Mouse (Mus musculus) hindbrain, embryonic 11.5 days (tissue): ENCODE data around the gene Myo1b. TPM values are rescaled to one million over a fixed set of nuclear protein-coding genes. Genes with fewer than 3 reads are reported as not detected.

Experiments
- ATAC-seq: fragments of 200-750 bp; cut with Nextera tagmentation; 2 replicates; pipeline ENCODE4 v1.8.0; 2017; ENCODE audit warnings: mild to moderate bottlenecking, moderate TSS enrichment, moderate library complexity; ENCODE audit not compliant: low FRiP score
- DNase-seq: peaks from one replicate; pipeline ENCODE4 v3.0.0-alpha.2; 2015; ENCODE audit warnings: low spot score
- H3K27ac ChIP-seq: fragments of 300-500 bp; sonication (generic); 2 replicates; pipeline ENCODE4 v1.5.1; 2014; ENCODE audit warnings: mild to moderate bottlenecking, low read depth, low read length
- H3K27me3 ChIP-seq: fragments of 300-500 bp; sonication (generic); 2 replicates; pipeline ENCODE4 v1.6.1; 2014; ENCODE audit warnings: mild to moderate bottlenecking, low read length, moderate library complexity, mixed read lengths; ENCODE audit not compliant: control insufficient read depth, insufficient read depth
- H3K36me3 ChIP-seq: fragments of 300-500 bp; sonication (generic); 2 replicates; pipeline ENCODE4 v1.6.1; 2014; ENCODE audit warnings: mild to moderate bottlenecking, low read length, moderate library complexity, mixed read lengths; ENCODE audit not compliant: control insufficient read depth, insufficient read depth
- H3K4me1 ChIP-seq: fragments of 300-500 bp; sonication (generic); replicated peaks from 2 replicates; pipeline ENCODE4 v1.6.1; 2014; ENCODE audit warnings: low read length, mixed read lengths; ENCODE audit not compliant: control insufficient read depth, insufficient read depth
- H3K4me2 ChIP-seq: fragments of 300-500 bp; sonication (generic); replicated peaks from 2 replicates; pipeline ENCODE4 v1.6.1; 2014; ENCODE audit warnings: mild to moderate bottlenecking, low read depth, low read length
- H3K4me3 ChIP-seq: fragments of 300-500 bp; sonication (generic); 2 replicates; pipeline ENCODE4 v1.5.1; 2014; ENCODE audit warnings: low read depth, low read length
- H3K9ac ChIP-seq: fragments of 300-500 bp; sonication (generic); 2 replicates; pipeline ENCODE4 v1.6.1; 2014; ENCODE audit warnings: low read depth, low read length
- H3K9me3 ChIP-seq: fragments of 300-500 bp; sonication (generic); 2 replicates; pipeline ENCODE4 v1.6.1; 2016; ENCODE audit warnings: low read length; ENCODE audit not compliant: control insufficient read depth
- WGBS: fragments of 180-500 bp; shearing (Covaris S2); extraction: QIAGEN DNeasy Blood & Tissue Kit; methylation state at CpG from one replicate; pipeline ENCODE4 v1.1.7; 2014; 5-methylcytosine and 5-hydroxymethylcytosine counted together
- polyA plus RNA-seq: library from polyadenylated mRNA; unstranded; fragments of >200 nt; fragmentation: Nextera tagmentation; extraction: Ambion mirVana; gene quantifications from 2 replicates; pipeline ENCODE4 v1.2.1, GENCODE M21; 2014

Gene Myo1b
- polyA plus RNA-seq, 1 experiment from 2014 or later, result 156 TPM

DNA sequence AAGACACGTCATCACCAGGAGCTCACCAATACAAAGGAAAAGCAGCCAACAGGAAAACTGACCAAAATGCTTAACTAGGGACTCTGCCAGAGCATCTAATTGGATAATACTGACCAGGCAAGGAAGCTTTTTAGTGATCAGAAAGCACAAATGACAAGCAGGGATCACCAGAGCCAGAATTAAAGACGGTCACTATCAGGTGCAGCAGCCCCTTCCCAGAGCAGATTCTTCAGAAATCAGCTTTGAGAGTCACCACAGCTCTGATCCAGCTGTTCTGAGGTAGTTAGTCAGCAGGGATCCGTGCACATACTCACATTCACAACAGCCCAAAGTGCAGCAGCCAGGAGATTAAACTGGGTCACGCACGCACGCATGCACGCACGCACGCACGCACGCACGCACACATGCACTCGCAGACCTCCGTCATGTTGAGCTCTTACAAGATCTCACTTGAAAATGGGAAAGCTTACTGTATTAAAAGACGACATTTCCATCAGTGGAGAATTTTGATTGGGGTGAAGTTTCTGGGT lies 169.1 kb downstream of the Myo1b start:
- H3K27me3 ChIP-seq, result no peaks in the 10 kb centered on the region
- H3K27ac ChIP-seq, result no peak overlapping the region
- DNase-seq, result no peak
- no peak for ATAC-seq
- 0 out of 2 replicates have a peak, but pooled peaks cover 3% of the 10 kb centered on the region for H3K36me3 ChIP-seq
- no peaks in the 10 kb centered on the region for H3K4me1 ChIP-seq
- H3K9me3 ChIP-seq, result no peaks in the 10 kb centered on the region
- no peak overlapping the region for H3K4me3 ChIP-seq
- H3K4me2 ChIP-seq, result no peak overlapping the region
- H3K9ac ChIP-seq, result no peak overlapping the region
- WGBS, result 89% methylated on average over 15 of the region's 15 CpGs

DNA sequence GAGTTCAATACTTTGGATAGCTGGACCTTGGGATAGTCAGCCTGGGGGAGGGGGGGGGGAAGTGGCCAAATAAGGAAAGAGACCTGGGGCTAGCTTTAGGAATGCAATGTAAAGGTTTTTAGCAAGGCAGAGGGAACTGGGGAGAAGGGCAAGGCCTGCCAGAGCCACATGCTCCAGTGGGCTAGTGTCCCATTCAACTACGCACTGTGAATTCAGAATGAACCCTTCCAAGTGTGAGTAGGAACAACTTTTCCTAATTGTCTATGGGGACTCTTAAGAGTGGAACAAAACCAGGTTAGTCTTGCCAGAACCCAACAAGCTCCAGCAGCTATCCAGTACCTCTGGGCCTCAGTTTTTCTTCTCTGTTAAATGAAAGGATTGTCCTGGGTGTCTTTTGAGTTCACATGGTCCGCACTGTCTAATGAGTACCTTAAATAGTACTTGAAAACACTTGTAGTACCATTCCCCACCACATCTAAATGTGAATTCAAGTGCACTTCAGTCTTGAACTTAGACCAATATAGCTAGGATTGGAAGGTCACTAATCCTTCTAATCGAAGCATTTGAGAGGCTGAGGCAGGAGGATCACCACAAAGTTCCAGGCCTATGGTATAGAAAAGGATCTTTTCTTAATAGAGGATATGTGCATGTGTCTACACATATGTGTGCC lies 172.0 kb downstream of the Myo1b start:
- DNase-seq (no peak), ATAC-seq (no peak)

DNA sequence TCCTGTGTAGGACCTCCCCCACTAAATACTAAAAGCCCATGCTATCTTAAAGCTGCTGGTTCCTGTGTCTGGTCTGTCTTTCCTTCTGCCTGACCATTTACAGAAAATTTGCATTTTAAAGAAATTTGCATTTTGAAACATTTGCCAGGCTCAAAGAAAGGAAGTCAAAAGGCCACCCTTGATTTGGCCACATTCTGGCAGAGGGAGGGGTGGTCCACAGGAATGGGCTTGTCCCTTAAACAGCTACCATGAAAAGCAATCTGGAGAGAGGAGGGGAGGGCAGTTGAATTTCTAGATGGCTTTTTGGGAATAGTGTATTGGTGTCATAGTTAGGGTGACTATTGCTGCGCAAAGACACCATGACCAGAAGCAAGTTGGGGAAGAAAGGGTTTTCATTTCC lies 173.3 kb downstream of the Myo1b start:
- Histone ChIP-seq H3K4me3 (no peak overlapping the region), H3K27ac (no peak overlapping the region), H3K4me2 (no peak overlapping the region), H3K36me3 (0 out of 2 replicates have a peak, but pooled peaks cover 3% of the 10 kb centered on the region), H3K4me1 (no peaks in the 10 kb centered on the region), H3K9ac (no peak overlapping the region), H3K27me3 (no peaks in the 10 kb centered on the region), H3K9me3 (no peaks in the 10 kb centered on the region)
- ATAC-seq, result no peak
- no peak for DNase-seq
- WGBS, result 94% methylated on average over 1 of the region's 1 CpGs

More for the DNA sequence above, 172.0 kb downstream of the Myo1b start:
- H3K4me1 ChIP-seq, result no peaks in the 10 kb centered on the region
- 0 out of 2 replicates have a peak, but pooled peaks cover 3% of the 10 kb centered on the region for H3K36me3 ChIP-seq
- 91% methylated on average over 3 of the region's 3 CpGs for WGBS
- H3K27me3 ChIP-seq, result no peaks in the 10 kb centered on the region
- no peak overlapping the region for H3K9ac ChIP-seq
- H3K27ac ChIP-seq, result no peak overlapping the region
- no peaks in the 10 kb centered on the region for H3K9me3 ChIP-seq
- H3K4me3 ChIP-seq, result no peak overlapping the region
- H3K4me2 ChIP-seq, result no peak overlapping the region

DNA sequence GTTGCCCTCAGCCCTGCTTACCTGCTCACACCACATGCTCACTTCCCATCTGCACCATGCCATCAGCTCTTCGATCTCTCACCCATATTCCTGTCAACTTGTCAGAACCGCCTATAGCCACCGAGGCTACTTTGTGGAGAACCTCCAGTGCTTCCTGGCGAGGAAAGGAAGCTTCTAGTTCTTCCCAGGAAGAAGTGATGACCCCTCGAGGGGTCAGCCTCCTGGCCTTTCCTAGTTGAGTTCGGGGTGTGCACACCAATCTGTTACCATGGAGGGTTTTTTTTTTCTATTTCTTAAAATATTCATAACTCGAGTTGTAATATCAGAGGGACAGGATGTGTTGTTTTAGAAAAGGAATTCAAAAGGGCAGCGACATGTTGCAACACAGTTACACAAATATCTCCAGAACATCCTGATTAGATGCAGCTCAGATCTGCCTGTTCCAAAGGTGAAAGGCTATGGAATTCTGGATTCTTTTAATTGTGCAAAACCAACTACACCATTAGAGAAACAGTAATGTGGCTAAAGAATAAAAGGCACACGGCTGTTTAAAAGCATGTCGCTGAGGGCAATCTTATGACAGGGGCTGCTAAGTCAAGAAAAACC lies 175.1 kb downstream of the Myo1b start:
- Histone ChIP-seq H3K9ac (no peak overlapping the region), H3K9me3 (no peaks in the 10 kb centered on the region), H3K4me3 (no peak overlapping the region), H3K4me2 (no peak overlapping the region), H3K27me3 (no peaks in the 10 kb centered on the region), H3K27ac (no peak overlapping the region), H3K36me3 (0 out of 2 replicates have a peak, but pooled peaks cover 3% of the 10 kb centered on the region), H3K4me1 (no peaks in the 10 kb centered on the region)
- DNase-seq, result no peak
- 86% methylated on average over 10 of the region's 10 CpGs for WGBS
- no peak for ATAC-seq

DNA sequence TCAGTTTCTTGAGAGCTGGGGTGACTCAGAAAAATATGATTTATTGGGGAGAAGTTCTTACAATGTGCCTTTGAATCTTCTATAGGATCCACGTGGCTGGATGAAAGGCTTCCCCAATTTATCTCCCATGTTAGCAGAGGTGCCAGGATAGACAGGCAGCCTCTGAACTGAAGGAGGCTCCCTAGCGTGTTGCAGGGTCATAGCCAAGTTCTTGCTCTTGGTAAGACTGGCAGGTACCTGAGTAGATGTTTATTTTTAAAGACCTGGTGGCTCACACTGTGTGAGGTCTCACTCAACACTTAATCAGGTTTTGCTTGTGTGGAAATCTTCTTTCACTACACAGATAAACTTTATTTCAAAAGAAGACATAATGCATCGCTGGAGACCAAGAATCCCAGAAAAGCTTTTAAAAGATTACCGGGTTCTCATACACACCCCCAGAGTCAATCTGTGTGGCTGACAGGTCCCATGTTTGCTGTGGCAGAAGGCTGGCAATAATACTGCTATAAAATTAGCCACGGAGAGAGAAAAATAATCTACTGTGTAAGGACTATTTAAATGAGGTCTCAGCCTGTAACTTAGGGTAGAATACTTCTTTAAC lies 176.5 kb downstream of the Myo1b start:
- Histone ChIP-seq H3K36me3 (no peaks in the 10 kb centered on the region), H3K4me3 (no peak overlapping the region), H3K27me3 (no peaks in the 10 kb centered on the region), H3K9me3 (no peaks in the 10 kb centered on the region), H3K4me2 (no peak overlapping the region), H3K4me1 (no peaks in the 10 kb centered on the region), H3K9ac (no peak overlapping the region), H3K27ac (no peak overlapping the region)
- 81% methylated on average over 5 of the region's 5 CpGs for WGBS
- DNase-seq (no peak), ATAC-seq (no peak)

DNA sequence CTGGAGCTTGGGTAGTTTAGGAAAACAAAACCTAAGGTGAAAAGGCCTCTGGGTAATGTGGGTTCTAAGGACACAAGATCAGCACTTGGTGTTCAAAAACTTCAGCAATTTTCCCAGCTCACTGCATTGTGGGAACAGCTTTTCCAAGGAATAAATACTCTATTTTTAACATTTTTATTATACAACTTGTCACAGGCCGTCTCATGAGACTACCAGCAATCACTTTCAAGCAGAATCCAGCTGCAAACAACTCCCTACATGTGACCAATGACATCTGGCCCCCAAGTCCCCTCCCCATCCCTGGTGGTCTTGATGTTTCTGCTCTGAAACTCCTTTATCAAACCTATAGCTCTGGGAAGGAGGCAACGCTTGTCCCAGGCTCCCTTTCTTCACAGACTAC lies 179.0 kb downstream of the Myo1b start:
- no peak overlapping the region for H3K4me3 ChIP-seq
- H3K36me3 ChIP-seq, result no peaks in the 10 kb centered on the region
- ATAC-seq (no peak), DNase-seq (no peak)
- H3K27me3 ChIP-seq, result no peaks in the 10 kb centered on the region
- H3K4me2 ChIP-seq, result no peak overlapping the region
- no peak overlapping the region for H3K27ac ChIP-seq
- H3K9ac ChIP-seq, result no peak overlapping the region
- H3K4me1 ChIP-seq, result no peaks in the 10 kb centered on the region
- WGBS, result 84% methylated on average over 2 of the region's 2 CpGs
- no peaks in the 10 kb centered on the region for H3K9me3 ChIP-seq

DNA sequence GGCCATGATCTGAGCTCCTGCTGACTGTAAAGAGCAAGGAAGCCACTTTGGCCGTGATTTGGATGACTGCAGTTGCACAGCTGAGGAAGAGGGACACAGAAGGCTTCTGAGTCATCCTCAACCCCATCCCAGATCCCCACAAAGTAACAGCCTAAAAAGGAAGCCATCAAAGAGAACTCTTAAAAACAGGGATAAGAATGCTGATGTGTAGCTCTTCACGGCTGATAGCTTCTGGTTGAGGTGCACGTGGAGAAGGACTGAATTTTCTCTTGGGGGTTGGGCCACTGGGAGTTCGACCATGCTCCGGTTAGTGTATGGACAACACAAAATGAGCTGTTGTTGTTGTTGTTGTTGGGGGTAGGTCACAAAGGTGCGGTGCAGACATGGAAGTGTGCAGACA lies 181.2 kb downstream of the Myo1b start:
- WGBS, result 83% methylated on average over 6 of the region's 6 CpGs
- ATAC-seq, result no peak
- no peak overlapping the region for H3K4me2 ChIP-seq
- no peak overlapping the region for H3K27ac ChIP-seq
- no peak overlapping the region for H3K4me3 ChIP-seq
- H3K36me3 ChIP-seq, result no peaks in the 10 kb centered on the region
- no peaks in the 10 kb centered on the region for H3K27me3 ChIP-seq
- no peaks in the 10 kb centered on the region for H3K9me3 ChIP-seq
- no peak overlapping the region for H3K9ac ChIP-seq
- no peaks in the 10 kb centered on the region for H3K4me1 ChIP-seq
- DNase-seq, result no peak

DNA sequence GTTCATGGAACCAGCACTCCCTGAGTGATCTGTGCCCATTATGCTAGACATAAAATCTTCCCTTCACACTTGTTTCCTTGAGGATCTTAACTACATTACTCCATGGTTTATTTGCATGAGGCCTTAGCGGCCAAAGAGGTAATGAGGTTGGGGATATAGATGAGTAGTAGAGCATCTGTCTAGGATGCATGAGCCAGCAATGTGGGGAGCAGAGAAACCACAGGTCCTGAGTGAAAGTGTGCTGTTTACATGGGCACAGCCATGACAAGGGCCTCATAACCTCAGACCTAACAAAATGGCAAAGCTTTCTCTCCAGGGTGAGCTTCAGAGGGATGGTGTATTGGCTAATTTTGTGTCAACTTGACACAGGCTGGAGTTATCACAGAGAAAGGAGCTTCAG lies 186.5 kb downstream of the Myo1b start:
- no peak for ATAC-seq
- WGBS, result 98% methylated on average over 1 of the region's 1 CpGs

More for the DNA sequence above, 186.5 kb downstream of the Myo1b start:
- Histone ChIP-seq H3K4me3 (no peak overlapping the region), H3K36me3 (no peaks in the 10 kb centered on the region), H3K9me3 (no peaks in the 10 kb centered on the region), H3K27me3 (no peaks in the 10 kb centered on the region), H3K4me2 (no peak overlapping the region), H3K27ac (no peak overlapping the region), H3K4me1 (no peaks in the 10 kb centered on the region), H3K9ac (no peak overlapping the region)
- no peak for DNase-seq
